Mouse (Mus musculus) adrenal gland, postnatal 10 days (tissue): ENCODE measurements at regions not wholly inside any gene's neighbourhood (a gene's known extent, or its start where the extent isn't known, plus 50 kb on each side); places are given as distances from the start of the nearest gene placed in this dataset.
A peak's percentile ranks its signal among the peaks of the same experiment; 100 is the strongest.

ENCODE experiments used
- DNase-seq: peaks from one replicate; pipeline ENCODE4 v3.0.0; 2021; ENCODE audit warnings: mixed read lengths

DNA sequence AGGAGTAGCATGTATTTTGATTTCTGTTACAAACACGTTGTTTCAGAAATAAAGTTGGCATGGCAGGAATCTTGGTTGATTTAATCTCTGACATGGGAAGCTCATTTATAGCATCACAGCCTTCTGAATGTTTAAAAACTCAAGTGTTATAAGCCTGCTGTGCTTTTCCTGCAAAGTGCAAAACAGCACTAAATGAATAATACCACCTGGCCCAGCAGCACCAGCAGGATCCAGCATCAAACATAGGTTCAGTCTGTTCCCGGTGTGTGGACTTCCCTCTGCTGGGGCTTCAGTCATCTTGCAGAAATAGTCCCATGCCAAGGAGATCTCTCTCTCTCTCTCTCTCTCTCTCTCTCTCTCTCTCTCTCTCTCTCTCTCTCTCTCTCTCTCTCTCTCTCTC, 154.7 kb upstream of the Tox3 start:
- no peak for DNase-seq

DNA sequence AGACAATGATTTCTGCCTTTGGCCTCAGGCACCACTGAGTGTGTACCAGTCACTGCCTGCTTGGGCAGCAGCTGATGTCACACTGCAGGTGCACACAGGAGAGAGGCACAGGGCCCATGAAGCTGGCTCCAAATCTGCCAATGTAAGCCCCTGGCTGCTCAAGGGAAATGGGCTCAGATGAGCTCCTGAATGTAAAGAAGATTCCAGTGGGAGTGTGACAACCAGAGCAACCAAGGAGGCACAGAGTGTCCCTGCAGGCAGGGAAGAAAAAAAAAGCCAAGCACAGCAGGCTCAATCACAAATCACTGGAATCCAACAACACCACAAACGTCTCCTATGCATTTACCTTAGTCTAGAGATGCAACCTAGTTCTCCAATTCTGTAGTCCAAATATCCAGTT, 151.2 kb upstream of the Tox3 start:
- DNase-seq = no peak

DNA sequence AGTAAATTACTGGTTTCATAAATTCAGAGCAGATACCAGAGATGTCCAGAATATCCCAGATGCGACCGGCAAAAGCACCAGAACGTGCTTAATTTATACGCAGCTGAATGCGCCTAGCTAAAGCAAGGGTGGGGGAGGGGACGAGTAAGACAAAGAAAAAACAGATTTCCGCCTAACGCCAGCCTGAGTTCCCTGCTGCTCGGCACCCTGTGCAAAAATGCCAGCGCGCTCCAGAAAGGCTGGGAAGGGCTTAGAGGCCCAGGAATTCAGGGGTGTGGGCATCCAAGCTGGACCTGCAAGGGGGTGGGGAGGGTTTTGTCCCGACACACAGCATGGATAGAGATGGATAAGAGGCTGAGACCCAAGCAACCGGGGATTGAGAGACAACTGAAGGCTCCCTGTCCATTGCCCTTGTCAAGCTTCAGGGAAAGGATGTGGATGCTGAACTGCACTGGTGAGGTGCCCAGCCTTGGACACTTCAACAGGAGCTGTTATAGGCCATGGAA, 148.6 kb upstream of the Tox3 start:
- peak; percentile 6 for DNase-seq

DNA sequence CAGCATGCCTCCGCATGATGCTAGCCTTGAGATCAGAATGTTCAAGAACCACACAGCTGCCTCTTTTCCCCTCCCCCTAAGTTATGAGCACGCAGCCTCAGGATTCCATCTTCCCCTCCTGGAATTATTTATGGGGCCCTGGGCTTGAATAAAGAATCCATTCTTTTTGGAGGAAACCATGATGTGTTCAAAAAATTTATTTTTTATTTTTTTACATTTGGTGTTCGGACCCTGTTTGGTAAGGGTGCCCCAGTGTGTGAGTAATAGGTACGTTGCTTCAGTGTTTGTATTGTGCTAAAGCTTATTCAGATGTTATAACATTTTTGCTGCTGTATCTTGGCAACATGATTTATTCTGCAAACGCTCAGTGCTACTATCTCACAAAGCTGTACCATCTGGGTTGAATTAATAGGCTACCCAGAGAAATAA, 147.8 kb upstream of the Tox3 start:
- DNase-seq = no peak

DNA sequence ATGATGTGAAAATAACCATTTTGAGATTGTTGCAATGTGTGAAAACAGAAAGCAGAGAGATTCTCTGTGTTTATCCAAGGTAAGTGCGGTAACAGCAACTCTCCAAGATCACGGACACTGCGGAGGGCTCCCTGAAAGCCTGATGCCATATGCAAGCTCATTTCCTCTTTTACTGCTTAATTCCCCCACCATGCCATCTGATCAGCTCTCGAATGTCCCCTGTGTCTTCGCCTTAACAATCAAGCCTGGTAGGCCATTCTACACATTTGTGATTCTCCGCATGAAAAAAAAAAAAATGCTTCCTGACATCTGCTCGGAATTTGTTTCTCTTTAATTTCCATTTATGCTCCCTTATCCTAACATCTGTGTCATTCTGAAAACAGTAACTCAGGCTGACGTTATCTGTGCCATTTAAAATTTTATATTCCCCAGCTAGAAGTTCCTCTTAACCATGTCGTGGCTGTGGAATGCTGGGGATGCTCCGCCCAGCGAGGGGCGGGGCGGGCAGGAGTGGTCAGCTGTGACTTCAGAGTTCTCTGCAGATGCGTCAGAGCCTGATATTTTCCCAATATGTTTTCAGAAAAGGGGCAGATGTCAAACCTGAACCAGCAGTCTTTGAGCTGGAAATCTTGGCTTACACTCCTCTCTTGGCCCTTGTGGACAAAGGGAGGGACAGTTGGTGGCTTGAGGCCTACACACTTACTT, 144.5 kb upstream of the Tox3 start:
- DNase-seq = no peak

DNA sequence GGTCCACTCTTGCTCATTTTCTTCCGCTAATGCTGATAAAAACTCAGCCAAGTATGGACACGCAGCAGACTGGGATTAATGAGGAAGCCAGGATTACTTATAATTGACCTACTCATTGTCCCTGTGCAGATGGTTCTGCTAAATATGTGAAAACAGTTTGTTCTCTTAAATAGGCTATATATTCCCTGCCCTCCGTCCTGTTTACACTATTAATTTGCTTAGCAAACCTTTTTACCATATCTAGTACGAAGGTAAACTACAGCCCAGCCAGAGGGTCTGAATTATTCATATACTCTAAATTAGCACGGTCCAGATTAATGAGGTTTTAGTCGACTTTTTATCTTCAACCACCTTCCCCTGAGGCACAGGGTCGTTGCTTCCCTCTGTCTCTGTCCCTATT, 143.5 kb upstream of the Tox3 start:
- DNase-seq = no peak

DNA sequence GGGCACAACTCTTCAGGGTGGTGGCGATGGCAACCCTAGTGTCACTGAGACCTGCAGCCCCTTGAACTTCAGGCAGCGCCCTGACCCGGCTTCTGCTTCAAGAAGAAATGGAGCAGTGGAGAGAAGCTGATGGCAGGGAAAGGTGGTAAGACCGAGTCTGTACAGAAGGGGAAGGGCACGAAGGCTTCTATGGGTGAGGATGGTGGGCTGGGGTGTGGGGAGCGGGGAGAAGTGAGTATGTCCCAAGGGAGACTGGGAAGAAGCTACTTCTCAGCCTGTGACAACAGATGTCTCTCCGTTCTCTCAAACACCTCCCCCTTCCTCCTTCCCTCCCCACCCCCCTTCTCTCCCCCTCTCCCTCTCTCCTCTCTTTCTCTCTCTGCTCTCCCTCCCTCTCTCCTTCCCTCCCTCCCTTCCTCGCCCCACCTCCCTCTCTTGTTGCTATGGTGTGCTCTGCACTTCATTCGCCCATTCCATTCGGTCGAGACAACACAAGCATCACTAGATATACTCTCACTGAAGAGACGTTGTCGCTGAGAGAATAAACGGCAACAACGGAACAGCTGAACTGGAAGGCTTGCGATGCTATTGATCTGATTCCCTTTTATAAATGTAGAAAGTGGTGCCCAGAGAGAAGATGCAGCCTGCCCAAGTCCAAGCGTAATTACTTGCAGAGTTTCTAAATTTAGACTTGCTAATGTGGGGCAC, 142.7 kb upstream of the Tox3 start:
- DNase-seq = no peak

DNA sequence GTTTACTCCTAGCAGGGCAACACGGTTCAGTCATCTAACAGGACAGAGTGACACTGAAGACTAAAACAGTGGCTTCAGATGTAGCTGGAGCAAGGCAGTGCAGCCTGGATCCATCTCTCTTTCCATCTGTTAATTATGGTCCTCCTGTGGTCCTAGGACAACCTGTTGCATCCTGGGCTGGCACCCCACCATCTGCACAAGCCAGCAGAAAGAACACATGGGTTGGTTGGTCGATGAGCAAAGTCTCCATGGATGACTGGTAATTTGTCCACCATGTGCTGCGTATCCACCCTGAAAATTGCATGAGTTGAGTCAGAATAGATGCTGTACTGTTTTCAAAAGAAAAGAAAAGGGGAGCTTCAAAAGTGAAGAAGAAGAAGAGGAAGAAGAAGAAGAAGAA, 138.4 kb upstream of the Tox3 start:
- no peak for DNase-seq

DNA sequence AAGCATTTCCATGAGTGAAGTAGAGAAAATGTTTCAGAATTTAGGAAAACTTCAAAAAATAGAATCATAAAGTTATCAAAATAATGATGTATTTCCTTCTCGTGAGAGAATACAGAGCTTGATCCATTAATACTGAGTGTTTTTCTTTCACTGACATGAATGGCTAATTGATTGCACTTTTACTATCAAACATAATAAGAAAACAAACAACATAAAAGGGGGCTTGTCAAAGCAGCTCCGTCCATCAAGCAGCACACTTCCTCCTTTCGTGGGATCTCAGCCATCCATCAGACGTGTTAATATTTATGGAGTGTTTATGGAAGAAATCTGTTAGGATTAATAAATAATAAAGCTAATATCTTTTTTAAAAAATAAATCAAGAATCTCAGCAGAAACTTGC, 130.0 kb upstream of the Tox3 start:
- no peak for DNase-seq

DNA sequence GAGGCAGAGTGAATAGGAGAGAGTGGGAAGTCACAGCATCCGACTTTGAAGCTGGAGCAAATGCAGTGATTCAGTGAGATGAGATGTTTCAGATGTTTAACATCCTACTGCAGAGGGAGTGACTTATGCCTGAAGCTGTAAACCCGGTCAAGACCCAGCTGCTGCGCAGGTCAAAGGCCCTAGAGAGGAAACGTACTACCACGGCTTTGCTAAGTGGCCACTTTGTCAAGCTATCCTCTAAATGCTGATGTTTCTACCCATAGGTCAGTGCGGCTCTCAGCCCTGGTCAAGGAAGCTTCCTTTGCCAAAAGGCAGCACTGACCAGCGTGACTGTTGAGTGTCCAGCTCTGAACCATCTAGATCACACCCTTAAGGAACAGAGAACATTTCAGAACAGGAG, 125.9 kb upstream of the Tox3 start:
- no peak for DNase-seq

DNA sequence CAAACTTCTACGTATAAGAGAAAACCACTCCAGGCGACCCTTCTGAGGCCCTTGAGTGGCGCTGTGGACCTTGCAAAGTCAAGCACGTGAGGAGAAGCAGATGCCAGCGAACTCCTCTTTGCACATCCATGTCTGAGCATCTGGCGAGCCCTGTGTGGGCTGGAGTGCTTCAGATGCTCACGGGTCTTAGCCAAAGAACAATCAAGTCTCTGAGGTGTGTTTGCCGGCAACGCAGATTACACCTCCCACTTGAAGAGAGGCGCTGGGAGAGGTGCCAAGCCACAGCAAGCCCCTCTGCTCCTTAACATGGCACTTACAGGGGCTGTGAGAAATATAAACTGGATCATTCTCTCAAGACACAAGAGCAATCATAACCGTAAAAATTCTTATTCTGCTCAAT, 122.7 kb upstream of the Tox3 start:
- DNase-seq = no peak

DNA sequence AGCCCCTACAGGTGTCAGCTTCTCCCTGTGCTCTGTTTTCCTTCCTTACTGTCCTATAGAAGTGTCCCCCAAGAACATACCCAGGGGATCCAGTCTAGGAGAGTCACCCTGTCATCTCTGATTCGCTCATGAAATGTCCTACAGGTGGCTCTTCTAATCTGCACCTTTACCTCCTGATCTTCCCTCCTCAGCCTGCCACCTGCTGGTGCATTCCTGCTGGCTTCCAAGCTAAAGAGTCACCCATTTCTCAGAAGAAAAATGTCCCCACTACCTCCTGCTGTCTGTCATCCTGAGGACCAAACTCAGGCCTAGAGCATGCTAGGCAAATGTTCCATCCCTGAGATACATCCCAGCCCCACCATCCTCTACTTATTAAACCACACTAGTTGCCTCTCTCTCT, 115.6 kb upstream of the Tox3 start:
- no peak for DNase-seq

DNA sequence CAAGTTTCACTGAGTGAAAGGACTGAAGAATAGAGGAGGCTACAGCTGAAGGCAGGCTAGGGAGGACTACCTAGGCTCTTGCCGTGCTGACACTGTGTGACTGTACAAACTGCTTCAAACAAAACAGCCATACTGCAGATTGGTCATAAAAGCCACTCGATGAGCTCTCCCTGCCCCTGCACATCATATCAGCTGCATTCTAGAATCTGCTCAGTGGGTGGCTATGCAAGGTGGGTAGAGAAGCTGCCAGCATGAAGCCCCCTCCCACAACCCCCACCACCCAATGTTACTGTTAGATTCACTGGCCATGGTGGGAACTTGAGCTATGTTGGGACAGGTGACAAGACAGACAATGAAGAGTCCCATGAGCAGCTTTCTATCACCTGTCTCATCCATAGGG, 107.2 kb upstream of the Tox3 start:
- DNase-seq = no peak

DNA sequence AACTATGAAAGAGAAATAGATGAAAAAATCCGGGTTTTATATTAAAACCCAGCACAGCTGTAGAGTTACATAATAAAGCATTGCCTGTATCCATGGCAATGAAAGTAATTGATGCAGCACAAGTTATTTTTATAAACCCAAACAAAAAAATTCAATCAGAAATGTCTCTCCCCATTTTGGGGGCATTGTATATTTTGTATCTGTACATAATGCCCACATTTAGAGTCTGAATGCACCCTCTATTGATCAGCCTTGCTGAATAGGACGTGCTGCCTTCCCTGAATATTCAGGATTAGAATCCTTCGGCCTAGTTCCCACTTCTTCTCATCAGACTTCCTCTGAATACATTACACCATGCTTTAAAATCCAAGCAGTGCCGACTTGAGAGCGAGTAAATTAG, 106.0 kb upstream of the Tox3 start:
- DNase-seq = no peak

DNA sequence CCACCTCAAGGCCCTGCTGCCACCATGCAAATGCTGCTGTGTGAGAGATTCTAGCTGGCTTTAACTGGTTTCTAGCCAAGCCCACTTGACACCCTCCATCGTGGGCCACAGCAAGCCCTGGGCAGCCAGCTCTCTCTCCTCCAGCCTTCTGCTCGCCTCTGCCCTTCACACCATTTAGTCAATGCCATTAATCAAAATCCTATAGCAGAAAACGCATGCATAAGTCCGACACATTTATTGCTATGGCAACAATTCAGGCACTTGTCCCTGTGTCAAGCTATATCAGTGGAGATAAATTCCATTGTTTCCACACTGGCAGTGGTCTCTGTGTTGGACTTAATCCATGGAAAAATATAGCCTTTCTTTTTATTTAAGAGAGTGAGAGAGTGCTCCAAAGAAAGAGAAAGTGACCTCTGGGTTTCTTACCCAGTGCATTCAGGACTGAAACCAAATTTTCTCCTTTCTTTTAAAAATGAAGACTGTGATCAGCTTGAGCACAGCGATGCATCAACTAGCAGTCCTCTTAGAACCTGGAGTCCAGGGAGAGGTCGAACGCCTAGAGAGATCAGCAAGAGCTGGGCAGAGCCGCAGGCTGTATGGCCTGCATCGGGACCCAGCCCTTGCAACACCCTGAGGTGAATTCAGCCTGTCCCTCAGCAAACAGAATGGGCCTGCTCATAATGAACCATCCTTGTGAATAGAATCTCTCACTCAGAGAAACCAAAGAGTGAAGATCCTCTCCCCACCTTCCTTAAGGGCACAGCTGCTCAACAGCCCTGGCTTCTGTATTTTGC, 93.1 kb upstream of the Tox3 start:
- DNase-seq = no peak

DNA sequence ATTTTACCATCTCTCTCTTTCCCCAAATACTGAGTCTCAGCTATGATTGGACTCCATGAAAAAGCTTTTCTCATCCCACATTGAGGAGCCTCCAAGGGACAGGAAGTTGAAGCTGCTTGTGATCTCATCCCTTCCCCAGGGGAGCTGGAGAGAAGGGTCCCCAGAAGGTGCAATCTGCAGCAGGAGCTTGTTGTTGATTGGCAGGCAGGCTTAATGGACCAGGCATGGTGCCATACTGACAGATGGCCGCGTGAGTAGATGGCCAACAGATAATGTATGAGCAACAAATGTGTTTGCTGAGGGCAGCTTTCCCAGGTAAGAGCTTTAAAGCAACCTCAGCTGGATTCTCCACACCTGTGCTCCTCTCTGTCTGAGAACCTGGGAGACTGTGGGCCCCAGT, 65.9 kb upstream of the Tox3 start:
- DNase-seq = no peak
